Mouse (Mus musculus): ENCODE data around the gene Dcxr. TPM values are rescaled to one million over a fixed set of nuclear protein-coding genes. Genes with fewer than 3 reads are reported as not detected.

Dcxr gene
- polyA plus RNA-seq, 1 experiment from 2014 or later: 25.8 TPM

GRCm38 (mm10) chr11:120695184-120695583 lies 31.9 kb downstream of the Dcxr start:
- Histone ChIP-seq H3K4me1 (replicated peaks; ENCODE audit: control insufficient read depth, insufficient read depth, low read length) (peaks cover 9% of the 10 kb centered on the region), H3K27me3 (replicated peaks; ENCODE audit: control insufficient read depth, insufficient read depth, low read length) (no peaks in the 10 kb centered on the region), H3K4me3 (ENCODE audit: low read depth, low read length) (no peak overlapping the region), H3K9me3 (ENCODE audit: control insufficient read depth, low read length) (no peaks in the 10 kb centered on the region), H3K36me3 (ENCODE audit: control insufficient read depth, insufficient read depth, low read length) (peaks cover 30% of the 10 kb centered on the region), H3K27ac (ENCODE audit: low read depth) (peak overlapping the region; percentile 14; the same call in 1 of the 2 replicates), H3K4me2 (ENCODE audit: low read length) (no peak overlapping the region), H3K9ac (ENCODE audit: low read length) (no peak overlapping the region)
- WGBS: 17% methylated on average over 3 of the region's 4 CpGs
- ATAC-seq (replicated peaks; ENCODE audit: low FRiP score, low TSS enrichment, low read depth): no peak
- no peak for DNase-seq (ENCODE audit: low spot score)

GRCm38 (mm10) chr11:120693461-120693860 lies 33.6 kb downstream of the Dcxr start:
- H3K27me3 ChIP-seq (replicated peaks; ENCODE audit: control insufficient read depth, insufficient read depth, low read length): no peaks in the 10 kb centered on the region
- DNase-seq (ENCODE audit: low spot score) (no peak), ATAC-seq (replicated peaks; ENCODE audit: low FRiP score, low TSS enrichment, low read depth) (no peak)
- H3K4me1 ChIP-seq (replicated peaks; ENCODE audit: control insufficient read depth, insufficient read depth, low read length): peaks cover 9% of the 10 kb centered on the region
- no peak overlapping the region for H3K4me2 ChIP-seq (ENCODE audit: low read length)
- 78% methylated on average over 3 of the region's 3 CpGs for WGBS
- H3K4me3 ChIP-seq (ENCODE audit: low read depth, low read length): no peak overlapping the region
- no peak overlapping the region for H3K27ac ChIP-seq (ENCODE audit: low read depth)
- no peaks in the 10 kb centered on the region for H3K9me3 ChIP-seq (ENCODE audit: control insufficient read depth, low read length)
- H3K9ac ChIP-seq (ENCODE audit: low read length): no peak overlapping the region
- H3K36me3 ChIP-seq (ENCODE audit: control insufficient read depth, insufficient read depth, low read length): peaks cover 42% of the 10 kb centered on the region

GRCm38 (mm10) chr11:120692471-120693011 lies 34.5 kb downstream of the Dcxr start:
- H3K4me1 ChIP-seq (replicated peaks; ENCODE audit: control insufficient read depth, insufficient read depth, low read length): peaks cover 9% of the 10 kb centered on the region
- 94% methylated on average over 4 of the region's 4 CpGs for WGBS
- H3K4me3 ChIP-seq (ENCODE audit: low read depth, low read length): no peak overlapping the region
- no peaks in the 10 kb centered on the region for H3K9me3 ChIP-seq (ENCODE audit: control insufficient read depth, low read length)
- DNase-seq (ENCODE audit: low spot score) (no peak), ATAC-seq (replicated peaks; ENCODE audit: low FRiP score, low TSS enrichment, low read depth) (no peak)
- peaks cover 45% of the 10 kb centered on the region for H3K36me3 ChIP-seq (ENCODE audit: control insufficient read depth, insufficient read depth, low read length)
- H3K27ac ChIP-seq (ENCODE audit: low read depth): no peak overlapping the region
- no peak overlapping the region for H3K9ac ChIP-seq (ENCODE audit: low read length)
- no peak overlapping the region for H3K4me2 ChIP-seq (ENCODE audit: low read length)
- no peaks in the 10 kb centered on the region for H3K27me3 ChIP-seq (replicated peaks; ENCODE audit: control insufficient read depth, insufficient read depth, low read length)

DNA sequence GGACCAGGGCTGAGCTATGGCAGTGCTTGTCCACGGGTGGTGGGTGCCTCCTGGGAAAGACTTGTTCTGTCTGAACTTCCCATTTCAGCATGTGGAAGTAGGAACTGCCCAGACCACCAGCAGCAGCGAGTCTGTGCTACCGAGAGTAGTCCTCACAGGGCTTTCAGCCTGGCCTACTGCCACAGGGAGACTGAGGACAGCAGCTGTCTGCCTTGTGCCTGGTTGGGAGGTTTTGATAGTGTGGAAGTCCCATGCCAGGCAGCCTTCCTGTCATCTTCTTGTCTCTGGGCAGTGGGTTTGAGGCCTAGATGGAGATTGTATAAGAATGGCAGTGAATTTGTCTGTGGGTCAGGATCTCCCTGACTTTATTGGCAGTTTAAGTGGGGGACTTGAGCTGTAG lies 37.7 kb downstream of the Dcxr start:
- Histone ChIP-seq H3K36me3 (ENCODE audit: control insufficient read depth, insufficient read depth, low read length) (peaks cover 53% of the 10 kb centered on the region), H3K9me3 (ENCODE audit: control insufficient read depth, low read length) (no peaks in the 10 kb centered on the region), H3K27me3 (replicated peaks; ENCODE audit: control insufficient read depth, insufficient read depth, low read length) (no peaks in the 10 kb centered on the region), H3K4me1 (replicated peaks; ENCODE audit: control insufficient read depth, insufficient read depth, low read length) (no peaks in the 10 kb centered on the region), H3K4me3 (ENCODE audit: low read depth, low read length) (no peak overlapping the region), H3K27ac (ENCODE audit: low read depth) (no peak overlapping the region), H3K4me2 (ENCODE audit: low read length) (no peak overlapping the region), H3K9ac (ENCODE audit: low read length) (no peak overlapping the region)
- DNase-seq (ENCODE audit: low spot score) (no peak), ATAC-seq (replicated peaks; ENCODE audit: low FRiP score, low TSS enrichment, low read depth) (no peak)
- WGBS: 84% methylated on average over 3 of the region's 3 CpGs

DNA sequence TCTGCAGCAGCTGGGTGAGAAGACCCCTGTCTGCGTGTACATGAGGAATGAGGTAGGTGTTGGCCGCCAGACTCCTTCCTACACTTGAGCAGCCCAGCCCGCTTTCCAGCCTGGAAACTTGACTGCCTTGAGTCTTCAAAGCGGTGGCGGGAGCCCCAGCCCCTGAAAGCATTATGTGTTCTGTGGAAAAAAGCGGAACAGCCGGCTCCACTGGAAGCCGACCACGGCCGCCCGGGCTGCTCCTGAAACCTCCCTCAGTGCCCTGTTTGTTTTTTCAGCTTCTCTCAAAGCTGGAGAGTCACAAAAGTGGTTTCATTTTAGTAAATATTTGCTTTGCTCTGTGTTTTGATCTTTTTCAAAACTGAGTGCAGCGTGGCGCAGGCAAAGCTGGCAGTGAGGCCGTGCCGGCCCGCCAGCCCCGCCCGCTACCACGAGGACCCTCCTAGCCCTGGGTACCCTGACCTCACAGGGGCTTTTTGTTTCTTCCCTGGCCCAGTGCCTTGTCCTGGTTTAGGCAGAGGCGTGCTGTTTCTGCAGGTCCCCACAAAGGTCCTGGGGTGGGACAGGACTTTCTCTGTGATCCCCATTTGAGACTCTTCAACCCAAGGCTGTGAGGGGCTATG lies 40.3 kb downstream of the Dcxr start:
- Histone ChIP-seq H3K4me3 (ENCODE audit: low read depth, low read length) (no peak overlapping the region), H3K4me1 (replicated peaks; ENCODE audit: control insufficient read depth, insufficient read depth, low read length) (no peaks in the 10 kb centered on the region), H3K4me2 (ENCODE audit: low read length) (no peak overlapping the region), H3K9ac (ENCODE audit: low read length) (no peak overlapping the region), H3K36me3 (ENCODE audit: control insufficient read depth, insufficient read depth, low read length) (peaks cover 57% of the 10 kb centered on the region), H3K27me3 (replicated peaks; ENCODE audit: control insufficient read depth, insufficient read depth, low read length) (no peaks in the 10 kb centered on the region), H3K27ac (ENCODE audit: low read depth) (no peak overlapping the region), H3K9me3 (ENCODE audit: control insufficient read depth, low read length) (no peaks in the 10 kb centered on the region)
- no peak for ATAC-seq (replicated peaks; ENCODE audit: low FRiP score, low TSS enrichment, low read depth)
- no peak for DNase-seq (ENCODE audit: low spot score)
- 79% methylated on average over 20 of the region's 20 CpGs for WGBS

DNA sequence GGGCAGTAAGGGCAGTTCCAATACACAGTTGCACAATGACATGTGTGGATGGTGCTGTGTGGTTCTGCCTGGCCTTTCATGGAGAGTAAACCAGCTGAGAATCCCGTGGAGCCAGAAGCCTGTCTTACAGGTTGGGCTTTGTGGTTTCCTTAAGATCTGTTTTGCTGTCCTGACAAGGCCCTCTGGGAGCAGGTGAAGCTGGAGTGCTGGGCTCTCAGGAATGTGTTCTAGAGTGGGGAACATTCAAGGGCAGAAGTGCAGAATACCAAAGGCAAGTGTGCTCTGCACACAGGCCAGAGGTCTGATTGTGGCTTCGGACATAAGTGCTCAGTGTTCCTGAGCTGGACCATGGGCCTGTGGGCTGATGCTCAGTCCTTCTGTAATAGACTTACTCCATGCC lies 42.4 kb downstream of the Dcxr start:
- Histone ChIP-seq H3K4me1 (replicated peaks; ENCODE audit: control insufficient read depth, insufficient read depth, low read length) (no peaks in the 10 kb centered on the region), H3K9ac (ENCODE audit: low read length) (no peak overlapping the region), H3K36me3 (ENCODE audit: control insufficient read depth, insufficient read depth, low read length) (peaks cover 58% of the 10 kb centered on the region), H3K9me3 (ENCODE audit: control insufficient read depth, low read length) (no peaks in the 10 kb centered on the region), H3K4me3 (ENCODE audit: low read depth, low read length) (no peak overlapping the region), H3K27ac (ENCODE audit: low read depth) (no peak overlapping the region), H3K4me2 (ENCODE audit: low read length) (no peak overlapping the region), H3K27me3 (replicated peaks; ENCODE audit: control insufficient read depth, insufficient read depth, low read length) (no peaks in the 10 kb centered on the region)
- whole genome bisulfite sequencing: 87% methylated on average over 2 of the region's 2 CpGs
- ATAC-seq (replicated peaks; ENCODE audit: low FRiP score, low TSS enrichment, low read depth) (no peak), DNase-seq (ENCODE audit: low spot score) (no peak)

GRCm38 (mm10) chr11:120684086-120684485 lies 43.0 kb downstream of the Dcxr start:
- ATAC-seq (replicated peaks; ENCODE audit: low FRiP score, low TSS enrichment, low read depth) (no peak), DNase-seq (ENCODE audit: low spot score) (no peak)
- no peak overlapping the region for H3K27ac ChIP-seq (ENCODE audit: low read depth)
- no peak overlapping the region for H3K9ac ChIP-seq (ENCODE audit: low read length)
- no peak overlapping the region for H3K4me3 ChIP-seq (ENCODE audit: low read depth, low read length)
- peaks cover 59% of the 10 kb centered on the region for H3K36me3 ChIP-seq (ENCODE audit: control insufficient read depth, insufficient read depth, low read length)
- 87% methylated on average over 2 of the region's 2 CpGs for WGBS
- H3K9me3 ChIP-seq (ENCODE audit: control insufficient read depth, low read length): no peaks in the 10 kb centered on the region
- no peaks in the 10 kb centered on the region for H3K27me3 ChIP-seq (replicated peaks; ENCODE audit: control insufficient read depth, insufficient read depth, low read length)
- no peaks in the 10 kb centered on the region for H3K4me1 ChIP-seq (replicated peaks; ENCODE audit: control insufficient read depth, insufficient read depth, low read length)
- H3K4me2 ChIP-seq (ENCODE audit: low read length): no peak overlapping the region

- H3K27me3 ChIP-seq (replicated peaks; ENCODE audit: control insufficient read depth, insufficient read depth, low read length): no peaks in the 10 kb centered on the region
- H3K36me3 ChIP-seq (ENCODE audit: control insufficient read depth, insufficient read depth, low read length): peaks cover 59% of the 10 kb centered on the region
- H3K9me3 ChIP-seq (ENCODE audit: control insufficient read depth, low read length): no peaks in the 10 kb centered on the region
- no peak for DNase-seq (ENCODE audit: low spot score)
- no peak overlapping the region for H3K4me2 ChIP-seq (ENCODE audit: low read length)
- no peak overlapping the region for H3K27ac ChIP-seq (ENCODE audit: low read depth)
- no peak overlapping the region for H3K9ac ChIP-seq (ENCODE audit: low read length)
- WGBS: 94% methylated on average over 3 of the region's 3 CpGs
- no peak overlapping the region for H3K4me3 ChIP-seq (ENCODE audit: low read depth, low read length)
- ATAC-seq (replicated peaks; ENCODE audit: low FRiP score, low TSS enrichment, low read depth): no peak
- no peaks in the 10 kb centered on the region for H3K4me1 ChIP-seq (replicated peaks; ENCODE audit: control insufficient read depth, insufficient read depth, low read length)
Measured at GRCm38 (mm10) chr11:120683536-120683935, 43.5 kb downstream of the Dcxr start.

- H3K4me1 ChIP-seq (replicated peaks; ENCODE audit: control insufficient read depth, insufficient read depth, low read length): no peaks in the 10 kb centered on the region
- no peak overlapping the region for H3K9ac ChIP-seq (ENCODE audit: low read length)
- H3K4me3 ChIP-seq (ENCODE audit: low read depth, low read length): no peak overlapping the region
- peaks cover 64% of the 10 kb centered on the region for H3K36me3 ChIP-seq (ENCODE audit: control insufficient read depth, insufficient read depth, low read length)
- WGBS: 86% methylated on average over 5 of the region's 5 CpGs
- no peak overlapping the region for H3K4me2 ChIP-seq (ENCODE audit: low read length)
- ATAC-seq (replicated peaks; ENCODE audit: low FRiP score, low TSS enrichment, low read depth): no peak
- no peak for DNase-seq (ENCODE audit: low spot score)
- no peaks in the 10 kb centered on the region for H3K27me3 ChIP-seq (replicated peaks; ENCODE audit: control insufficient read depth, insufficient read depth, low read length)
- H3K27ac ChIP-seq (ENCODE audit: low read depth): no peak overlapping the region
- no peaks in the 10 kb centered on the region for H3K9me3 ChIP-seq (ENCODE audit: control insufficient read depth, low read length)
Measured at GRCm38 (mm10) chr11:120682683-120683082, 44.4 kb downstream of the Dcxr start.
